Mouse (Mus musculus) lung, adult 2 months (tissue): ENCODE measurements around the gene Terf2.
A peak's percentile ranks its signal among the peaks of the same experiment; 100 is the strongest.

Experiments
- CTCF ChIP-seq: fragments of 200-500 bp; IDR thresholded peaks from 2 replicates; pipeline ENCODE4 v1.5.1; 2011; ENCODE audit warnings: mild to moderate bottlenecking, low read length, control low read depth; ENCODE audit not compliant: insufficient read depth
- POLR2A ChIP-seq: fragments of 200-500 bp; IDR thresholded peaks from 2 replicates; pipeline ENCODE4 v1.6.1; 2011; ENCODE audit warnings: low read depth, mild to moderate bottlenecking, control low read depth, low read length, borderline replicate concordance; ENCODE audit errors: extremely low read depth

DNA sequence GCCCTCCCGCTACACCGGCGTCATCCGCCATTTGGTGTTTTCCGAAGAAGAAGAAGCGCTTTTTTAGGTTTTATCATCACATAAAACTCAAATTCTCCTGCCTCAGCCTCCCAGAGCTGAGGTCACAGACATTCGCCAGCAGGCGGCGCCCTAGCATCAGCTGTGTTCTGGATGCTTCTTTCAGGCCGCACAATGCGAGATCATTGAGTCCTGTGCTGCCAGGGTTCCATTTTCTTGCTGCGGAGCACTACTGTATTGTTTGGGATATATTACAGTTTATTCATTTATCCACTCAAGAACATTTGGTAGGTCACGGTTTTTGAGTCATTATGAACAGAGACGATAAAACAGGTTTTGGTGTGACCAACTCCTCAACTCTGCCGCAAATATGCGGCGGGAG lies 11.0 kb downstream of the Terf2 start:
- peak; percentile 44 for TF ChIP-seq CTCF
- TF ChIP-seq POLR2A: no peak
